Mouse (Mus musculus): Measurements from ENCODE around the gene Cemip. TPM values are rescaled to one million over a fixed set of nuclear protein-coding genes. Genes with fewer than 3 reads are reported as not detected.

Gene Cemip
- polyA plus RNA-seq, 1 experiment from 2014 or later = 0.89 TPM

GRCm38 (mm10) chr7:83921637-83922036 is 164.7 kb downstream of the Cemip start:
- 47% methylated on average over 3 of the region's 3 CpGs for WGBS
- no peak overlapping the region for H3K4me2 ChIP-seq (ENCODE audit: low read length)
- 0 out of 2 replicates have a peak, but pooled peaks cover 3% of the 10 kb centered on the region for H3K27me3 ChIP-seq (ENCODE audit: control insufficient read depth, insufficient read depth, low read length)
- no peak overlapping the region for H3K4me3 ChIP-seq (ENCODE audit: control insufficient read depth in 1 of 2, insufficient read depth in 1 of 2, low read depth in 1 of 2, low read length in 2 of 2)
- ATAC-seq (ENCODE audit: insufficient number of reproducible peaks, insufficient read depth, low FRiP score, low read depth) = no peak
- H3K36me3 ChIP-seq (ENCODE audit: control insufficient read depth, insufficient read depth, low read length) = no peaks in the 10 kb centered on the region
- no peaks in the 10 kb centered on the region for H3K4me1 ChIP-seq (ENCODE audit: control insufficient read depth in 2 of 2, insufficient read depth in 2 of 2, low read length in 2 of 2)
- no peaks in the 10 kb centered on the region for H3K9me3 ChIP-seq (ENCODE audit: control insufficient read depth, low read length)
- no peak overlapping the region for H3K27ac ChIP-seq (replicated peaks in 1 of 2; ENCODE audit: control insufficient read depth in 1 of 2, insufficient read depth in 1 of 2, low read depth in 2 of 2, low read length in 2 of 2)
- no peak overlapping the region for H3K9ac ChIP-seq (ENCODE audit: low read length)

DNA sequence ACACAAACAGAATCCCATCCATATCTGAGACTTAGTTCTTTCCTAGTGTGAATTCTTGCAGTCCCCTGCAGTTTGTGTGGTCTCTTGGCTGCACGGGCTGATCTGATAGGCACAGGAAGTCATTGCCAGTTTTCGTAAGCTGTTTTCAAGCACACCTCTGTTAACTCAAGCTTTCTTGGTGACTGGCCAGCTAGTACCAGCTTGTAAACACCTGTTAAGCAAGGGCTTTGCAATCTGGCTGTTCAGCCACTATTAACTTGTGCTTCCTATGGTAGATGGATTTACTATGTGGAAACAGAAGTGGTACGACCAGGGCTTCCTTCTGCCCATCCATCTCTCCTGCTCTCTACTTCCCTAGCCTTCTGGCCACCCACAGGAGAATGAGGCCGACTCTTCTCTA is 166.1 kb downstream of the Cemip start:
- WGBS = 70% methylated on average over 4 of the region's 4 CpGs
- H3K9ac ChIP-seq (ENCODE audit: low read length) = no peak overlapping the region
- H3K4me1 ChIP-seq (ENCODE audit: control insufficient read depth in 2 of 2, insufficient read depth in 2 of 2, low read length in 2 of 2) = no peaks in the 10 kb centered on the region
- H3K4me2 ChIP-seq (ENCODE audit: low read length) = no peak overlapping the region
- ATAC-seq (ENCODE audit: insufficient number of reproducible peaks, insufficient read depth, low FRiP score, low read depth) = no peak
- no peak overlapping the region for H3K27ac ChIP-seq (replicated peaks in 1 of 2; ENCODE audit: control insufficient read depth in 1 of 2, insufficient read depth in 1 of 2, low read depth in 2 of 2, low read length in 2 of 2)
- no peak overlapping the region for H3K4me3 ChIP-seq (ENCODE audit: control insufficient read depth in 1 of 2, insufficient read depth in 1 of 2, low read depth in 1 of 2, low read length in 2 of 2)
- no peaks in the 10 kb centered on the region for H3K9me3 ChIP-seq (ENCODE audit: control insufficient read depth, low read length)
- no peaks in the 10 kb centered on the region for H3K36me3 ChIP-seq (ENCODE audit: control insufficient read depth, insufficient read depth, low read length)
- H3K27me3 ChIP-seq (ENCODE audit: control insufficient read depth, insufficient read depth, low read length) = 0 out of 2 replicates have a peak, but pooled peaks cover 3% of the 10 kb centered on the region

GRCm38 (mm10) chr7:83914566-83914965 is 171.7 kb downstream of the Cemip start:
- Histone ChIP-seq H3K4me2 (ENCODE audit: low read length) (no peak overlapping the region), H3K27ac (replicated peaks in 1 of 2; ENCODE audit: control insufficient read depth in 1 of 2, insufficient read depth in 1 of 2, low read depth in 2 of 2, low read length in 2 of 2) (no peak overlapping the region), H3K4me1 (ENCODE audit: control insufficient read depth in 2 of 2, insufficient read depth in 2 of 2, low read length in 2 of 2) (no peaks in the 10 kb centered on the region), H3K4me3 (ENCODE audit: control insufficient read depth in 1 of 2, insufficient read depth in 1 of 2, low read depth in 1 of 2, low read length in 2 of 2) (no peak overlapping the region), H3K9me3 (ENCODE audit: control insufficient read depth, low read length) (no peaks in the 10 kb centered on the region), H3K9ac (ENCODE audit: low read length) (no peak overlapping the region), H3K27me3 (ENCODE audit: control insufficient read depth, insufficient read depth, low read length) (no peaks in the 10 kb centered on the region), H3K36me3 (ENCODE audit: control insufficient read depth, insufficient read depth, low read length) (no peaks in the 10 kb centered on the region)
- no peak for ATAC-seq (ENCODE audit: insufficient number of reproducible peaks, insufficient read depth, low FRiP score, low read depth)
- 0% methylated on average over 3 of the region's 3 CpGs for WGBS

DNA sequence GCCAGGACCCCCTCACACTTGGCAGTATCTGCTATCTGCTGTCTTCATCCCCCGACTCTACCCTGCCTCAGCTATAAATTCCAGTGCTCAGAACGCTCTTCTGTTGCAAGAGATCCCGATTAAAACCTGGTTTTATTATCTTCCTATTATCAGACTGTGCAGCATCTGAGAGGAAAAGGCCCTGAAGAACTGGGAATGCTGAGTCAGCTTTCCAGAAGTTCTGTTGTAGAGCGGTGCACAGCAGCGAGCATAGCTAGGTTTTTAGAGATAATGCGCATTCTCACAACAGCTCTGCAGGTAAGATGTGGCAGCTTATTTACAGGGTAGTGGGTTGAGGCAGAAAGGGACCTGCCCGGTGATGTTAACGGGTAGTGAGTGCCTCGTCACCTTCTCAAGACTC is 172.3 kb downstream of the Cemip start:
- Histone ChIP-seq H3K4me3 (ENCODE audit: control insufficient read depth in 1 of 2, insufficient read depth in 1 of 2, low read depth in 1 of 2, low read length in 2 of 2) (no peak overlapping the region), H3K4me2 (ENCODE audit: low read length) (no peak overlapping the region), H3K27ac (replicated peaks in 1 of 2; ENCODE audit: control insufficient read depth in 1 of 2, insufficient read depth in 1 of 2, low read depth in 2 of 2, low read length in 2 of 2) (no peak overlapping the region), H3K4me1 (ENCODE audit: control insufficient read depth in 2 of 2, insufficient read depth in 2 of 2, low read length in 2 of 2) (no peaks in the 10 kb centered on the region), H3K9me3 (ENCODE audit: control insufficient read depth, low read length) (no peaks in the 10 kb centered on the region), H3K36me3 (ENCODE audit: control insufficient read depth, insufficient read depth, low read length) (no peaks in the 10 kb centered on the region), H3K27me3 (ENCODE audit: control insufficient read depth, insufficient read depth, low read length) (no peaks in the 10 kb centered on the region), H3K9ac (ENCODE audit: low read length) (no peak overlapping the region)
- no peak for ATAC-seq (ENCODE audit: insufficient number of reproducible peaks, insufficient read depth, low FRiP score, low read depth)
- WGBS = 63% methylated on average over 9 of the region's 9 CpGs

- H3K4me1 ChIP-seq (ENCODE audit: control insufficient read depth in 2 of 2, insufficient read depth in 2 of 2, low read length in 2 of 2) = no peaks in the 10 kb centered on the region
- no peak overlapping the region for H3K27ac ChIP-seq (replicated peaks in 1 of 2; ENCODE audit: control insufficient read depth in 1 of 2, insufficient read depth in 1 of 2, low read depth in 2 of 2, low read length in 2 of 2)
- H3K9ac ChIP-seq (ENCODE audit: low read length) = no peak overlapping the region
- no peak overlapping the region for H3K4me2 ChIP-seq (ENCODE audit: low read length)
- no peak for ATAC-seq (ENCODE audit: insufficient number of reproducible peaks, insufficient read depth, low FRiP score, low read depth)
- no peaks in the 10 kb centered on the region for H3K9me3 ChIP-seq (ENCODE audit: control insufficient read depth, low read length)
- WGBS = 75% methylated on average over 6 of the region's 6 CpGs
- H3K36me3 ChIP-seq (ENCODE audit: control insufficient read depth, insufficient read depth, low read length) = no peaks in the 10 kb centered on the region
- no peak overlapping the region for H3K4me3 ChIP-seq (ENCODE audit: control insufficient read depth in 1 of 2, insufficient read depth in 1 of 2, low read depth in 1 of 2, low read length in 2 of 2)
- no peaks in the 10 kb centered on the region for H3K27me3 ChIP-seq (ENCODE audit: control insufficient read depth, insufficient read depth, low read length)
Observed at GRCm38 (mm10) chr7:83913405-83913932, 172.8 kb downstream of the Cemip start.

GRCm38 (mm10) chr7:83911909-83912308 is 174.4 kb downstream of the Cemip start:
- H3K4me1 ChIP-seq (ENCODE audit: control insufficient read depth in 2 of 2, insufficient read depth in 2 of 2, low read length in 2 of 2) = no peaks in the 10 kb centered on the region
- no peaks in the 10 kb centered on the region for H3K36me3 ChIP-seq (ENCODE audit: control insufficient read depth, insufficient read depth, low read length)
- H3K4me3 ChIP-seq (ENCODE audit: control insufficient read depth in 1 of 2, insufficient read depth in 1 of 2, low read depth in 1 of 2, low read length in 2 of 2) = no peak overlapping the region
- no peaks in the 10 kb centered on the region for H3K9me3 ChIP-seq (ENCODE audit: control insufficient read depth, low read length)
- no peak for ATAC-seq (ENCODE audit: insufficient number of reproducible peaks, insufficient read depth, low FRiP score, low read depth)
- H3K4me2 ChIP-seq (ENCODE audit: low read length) = no peak overlapping the region
- H3K27ac ChIP-seq (replicated peaks in 1 of 2; ENCODE audit: control insufficient read depth in 1 of 2, insufficient read depth in 1 of 2, low read depth in 2 of 2, low read length in 2 of 2) = no peak overlapping the region
- no peak overlapping the region for H3K9ac ChIP-seq (ENCODE audit: low read length)
- no peaks in the 10 kb centered on the region for H3K27me3 ChIP-seq (ENCODE audit: control insufficient read depth, insufficient read depth, low read length)
- 71% methylated on average over 3 of the region's 3 CpGs for WGBS

DNA sequence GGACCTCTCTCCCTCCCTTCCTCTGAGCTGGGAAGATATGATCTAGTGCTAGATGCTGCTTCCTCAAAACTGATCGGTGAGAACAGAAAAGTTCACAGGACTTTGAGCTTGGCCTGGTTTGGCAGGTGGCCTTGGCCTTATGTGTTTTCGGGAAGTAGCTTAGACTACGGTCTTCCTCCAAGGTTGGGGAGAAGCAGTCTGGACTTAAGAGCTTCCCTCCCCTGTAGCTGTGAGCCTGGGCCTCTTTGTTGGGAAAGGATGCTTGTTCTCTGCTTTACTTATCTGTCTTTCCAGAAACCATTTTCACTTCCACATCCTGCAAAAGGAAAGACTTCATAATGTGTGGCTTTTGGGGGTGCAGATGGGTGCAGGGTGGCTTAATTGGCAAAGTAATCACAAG is 181.5 kb downstream of the Cemip start:
- H3K4me3 ChIP-seq (ENCODE audit: control insufficient read depth in 1 of 2, insufficient read depth in 1 of 2, low read depth in 1 of 2, low read length in 2 of 2) = no peak overlapping the region
- H3K27me3 ChIP-seq (ENCODE audit: control insufficient read depth, insufficient read depth, low read length) = no peaks in the 10 kb centered on the region
- no peak overlapping the region for H3K27ac ChIP-seq (replicated peaks in 1 of 2; ENCODE audit: control insufficient read depth in 1 of 2, insufficient read depth in 1 of 2, low read depth in 2 of 2, low read length in 2 of 2)
- peaks cover 6% of the 10 kb centered on the region in 2 experiments for H3K4me1 ChIP-seq (ENCODE audit: control insufficient read depth in 2 of 2, insufficient read depth in 2 of 2, low read length in 2 of 2)
- 76% methylated on average over 3 of the region's 3 CpGs for WGBS
- H3K4me2 ChIP-seq (ENCODE audit: low read length) = no peak overlapping the region
- H3K9ac ChIP-seq (ENCODE audit: low read length) = no peak overlapping the region
- no peaks in the 10 kb centered on the region for H3K9me3 ChIP-seq (ENCODE audit: control insufficient read depth, low read length)
- peaks cover 16% of the 10 kb centered on the region for H3K36me3 ChIP-seq (ENCODE audit: control insufficient read depth, insufficient read depth, low read length)
- no peak for ATAC-seq (ENCODE audit: insufficient number of reproducible peaks, insufficient read depth, low FRiP score, low read depth)

Measured in heart, embryonic 14.5 days (tissue).